Mouse (Mus musculus): Measurements from ENCODE around the gene Rimkla.

Rimkla gene

DNA sequence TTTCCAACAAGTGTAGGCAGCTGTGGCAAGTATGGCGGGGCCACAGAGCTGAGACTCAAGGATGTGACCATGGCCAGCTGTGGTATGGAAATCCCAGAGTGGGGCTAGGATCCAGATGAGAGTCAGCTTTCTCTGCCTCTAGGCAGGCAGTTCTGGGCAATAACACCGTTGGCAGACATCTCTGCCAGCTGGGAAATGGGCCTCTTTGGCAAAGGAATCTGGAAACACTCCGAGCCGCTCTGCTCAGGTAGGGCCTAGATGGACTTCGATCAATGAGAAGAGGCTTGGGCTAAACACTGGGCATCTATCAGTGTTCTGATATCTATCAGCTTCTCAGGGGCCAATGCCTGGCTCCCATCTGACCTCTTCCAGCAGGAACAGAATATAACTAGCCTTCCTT, 26.6 kb downstream of the Rimkla start:
- no peak for DNase-seq

DNA sequence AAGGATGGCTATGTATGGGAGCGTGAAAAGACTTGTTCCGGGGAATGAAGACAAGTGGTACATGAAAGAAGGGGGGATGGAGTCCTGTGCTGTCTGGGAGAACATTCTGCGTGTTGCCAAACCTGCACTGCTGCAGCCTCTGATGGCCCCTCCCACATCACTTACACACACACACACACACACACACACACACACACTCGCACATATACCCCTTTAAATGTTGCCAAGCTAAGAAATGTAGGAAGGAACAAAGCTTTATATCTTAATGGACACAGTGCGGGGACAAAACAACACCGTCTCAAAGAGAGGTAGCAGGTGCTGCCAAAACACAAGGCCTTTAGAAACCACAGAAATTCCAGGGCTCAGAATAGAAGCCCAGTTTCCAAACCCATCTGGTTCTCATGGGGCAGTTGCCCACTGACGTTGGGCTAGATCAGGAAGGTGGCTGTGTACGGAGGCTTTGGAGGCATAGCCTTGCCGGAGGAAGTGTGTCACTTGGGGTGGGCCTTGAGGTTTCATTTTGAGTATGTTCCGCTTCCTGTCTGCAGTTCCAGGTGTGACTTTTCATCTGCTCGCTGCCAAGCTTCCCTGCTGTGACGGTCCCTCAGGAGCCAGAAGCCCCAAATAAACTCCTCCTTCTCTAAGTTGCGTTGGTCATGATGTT, 28.5 kb downstream of the Rimkla start:
- no peak for DNase-seq

DNA sequence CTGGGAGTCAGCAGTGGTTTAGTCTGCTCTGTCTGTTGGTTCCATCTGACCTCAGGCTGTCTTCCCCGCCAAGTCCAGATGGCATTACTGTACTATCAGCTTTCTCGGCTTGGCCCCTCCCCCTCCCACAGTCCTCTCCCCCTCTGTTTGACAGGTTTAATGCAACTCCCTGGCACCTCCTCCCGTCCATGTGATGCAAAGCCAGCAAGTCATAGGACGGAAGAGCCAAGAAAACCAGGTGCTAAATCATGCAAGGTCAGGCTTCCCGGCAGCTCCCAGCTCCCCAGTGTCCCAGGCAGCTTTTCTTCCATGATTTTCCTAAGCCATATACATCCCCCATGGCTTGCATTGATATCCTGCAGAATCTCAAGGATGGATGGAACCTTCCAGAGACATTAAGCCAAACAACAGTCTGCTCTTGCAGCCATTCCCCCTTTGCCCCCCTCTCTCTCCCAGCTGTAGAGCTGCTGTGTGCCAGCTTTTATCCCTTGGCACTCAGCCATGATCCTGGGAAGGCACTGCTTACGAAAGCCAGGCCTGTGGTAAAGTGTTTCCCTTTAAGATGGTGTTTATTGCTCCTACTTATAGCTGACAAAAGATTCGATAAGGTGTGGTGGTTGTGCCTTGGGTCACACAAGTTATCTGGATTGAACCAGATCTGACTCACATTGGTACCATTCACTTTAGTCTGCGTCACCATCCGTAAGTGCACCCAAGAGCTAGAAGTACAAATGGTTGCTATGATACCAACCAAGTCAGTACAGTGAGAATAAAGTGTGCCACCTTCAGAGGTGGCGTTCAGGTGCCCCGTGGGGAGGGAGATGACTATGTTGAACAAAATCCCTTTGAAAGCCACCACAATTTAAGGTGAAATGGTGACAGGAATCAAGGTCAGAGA, 29.3 kb downstream of the Rimkla start:
- DNase-seq: peak; percentile 53

DNA sequence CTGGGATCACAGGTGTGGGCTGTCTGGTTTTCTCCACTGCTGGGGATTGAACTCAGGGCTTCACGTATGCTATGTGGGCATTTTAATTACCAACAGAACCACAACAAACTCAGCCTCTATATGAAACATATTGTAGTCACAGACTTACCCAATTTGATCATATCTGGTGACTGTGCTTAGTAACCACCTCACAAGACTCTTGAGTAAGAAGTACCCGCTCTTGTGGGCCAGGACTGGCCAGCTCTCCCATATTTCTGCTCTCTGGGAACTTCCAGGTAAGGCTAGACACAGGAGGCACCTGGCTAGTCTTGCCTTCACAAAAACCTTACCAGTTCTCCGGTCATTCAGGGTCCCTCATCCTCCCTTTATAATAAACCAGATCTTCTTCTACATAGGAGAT, 30.0 kb downstream of the Rimkla start:
- DNase-seq: no peak

DNA sequence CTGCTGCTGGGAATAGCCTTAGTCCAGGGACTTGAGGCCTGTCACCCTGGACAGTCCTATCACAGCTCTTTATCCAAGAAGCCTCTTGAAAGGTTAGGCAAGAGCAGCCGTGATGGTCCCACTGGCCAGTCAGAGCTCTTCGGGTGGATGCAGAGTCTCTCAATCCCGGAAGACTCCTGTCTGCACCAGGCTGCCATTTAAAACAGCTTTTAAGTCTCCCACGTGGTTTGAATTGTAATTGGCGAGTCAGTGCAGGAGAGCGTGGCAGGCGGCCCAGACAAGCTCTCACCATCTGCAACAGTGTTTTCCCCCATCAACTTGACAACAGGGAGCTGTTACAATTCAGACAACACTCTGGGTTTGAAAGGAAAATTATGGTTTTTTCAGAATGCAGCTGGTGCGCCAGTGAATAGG, 31.7 kb downstream of the Rimkla start:
- DNase-seq: peak; percentile 28

DNA sequence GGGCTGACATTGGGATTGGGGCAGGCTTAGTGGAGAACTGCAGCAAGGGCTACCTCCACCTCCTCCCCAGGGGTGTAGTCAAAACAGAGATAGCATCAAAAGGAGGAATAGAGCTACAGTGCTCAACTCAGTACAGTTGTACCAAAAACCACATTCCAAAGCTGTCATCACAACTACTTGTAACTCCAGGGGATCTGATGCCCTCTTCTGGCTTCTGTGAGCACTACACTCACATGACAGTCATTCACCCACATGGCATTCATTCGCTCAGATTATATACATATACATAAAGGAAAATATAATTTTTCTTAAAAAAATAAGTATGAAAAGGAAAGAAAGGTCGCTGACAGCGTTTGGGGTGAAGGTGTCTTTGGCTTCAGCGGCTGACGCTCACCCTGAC, 32.1 kb downstream of the Rimkla start:
- peak; percentile 24 for DNase-seq

DNA sequence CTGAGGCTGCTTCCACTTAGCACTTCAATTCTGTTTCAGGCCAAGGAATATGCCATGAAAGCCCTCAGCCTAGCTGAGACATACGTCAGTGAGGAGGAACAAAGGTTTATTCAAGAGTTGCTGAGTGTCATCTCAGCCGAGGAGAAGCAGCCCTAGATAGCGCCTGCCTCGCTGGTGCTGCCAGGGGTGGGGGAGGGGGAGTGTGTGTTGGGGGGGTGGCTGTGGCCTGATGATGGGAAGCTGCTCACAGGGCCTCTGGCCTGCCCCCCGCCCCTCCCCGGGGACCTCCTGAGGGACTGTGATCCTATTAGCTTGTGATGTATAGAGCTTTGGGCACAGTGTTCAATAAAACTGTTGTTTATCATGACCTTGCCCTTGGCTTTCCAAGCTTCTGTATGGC, 38.9 kb downstream of the Rimkla start:
- DNase-seq: no peak

DNA sequence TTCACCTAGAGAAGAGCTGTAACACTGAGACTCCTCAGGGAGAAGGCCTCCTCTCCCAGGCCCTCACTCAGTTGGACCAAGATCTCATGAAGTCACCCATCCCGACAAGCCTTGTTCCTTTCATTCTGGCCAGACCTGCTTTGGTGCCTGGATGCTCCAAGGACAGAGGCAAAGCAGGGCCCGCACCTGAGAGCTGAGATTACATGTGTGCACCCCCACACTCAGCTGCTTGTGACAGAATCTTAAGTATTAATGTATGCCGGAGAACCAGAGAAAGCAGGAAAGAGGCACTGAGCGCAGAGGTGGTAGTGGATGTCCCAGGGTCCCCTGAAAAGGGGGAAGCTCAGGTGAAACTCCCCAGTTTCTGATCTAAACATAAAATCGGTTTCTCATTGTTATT, 39.3 kb downstream of the Rimkla start:
- no peak for DNase-seq

DNA sequence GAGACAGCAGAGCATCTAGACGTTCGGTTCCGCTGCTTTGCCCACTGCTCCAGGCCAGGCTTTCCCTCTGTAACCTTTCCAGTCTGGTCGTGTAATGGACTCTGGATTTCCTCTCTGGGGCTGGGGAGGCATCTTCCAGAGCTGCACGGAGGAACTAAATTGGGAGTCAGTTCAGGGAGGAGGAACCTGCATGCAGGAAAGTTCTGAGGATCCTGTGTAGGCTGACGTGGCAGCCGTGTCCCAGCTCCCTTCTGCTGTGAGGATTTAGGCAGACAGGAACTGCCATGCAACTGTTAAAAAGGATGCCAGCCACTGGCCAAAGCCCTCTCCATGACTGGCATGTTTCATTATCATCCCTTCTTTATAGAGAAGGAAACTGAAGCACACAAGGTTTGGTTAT, 42.0 kb downstream of the Rimkla start:
- DNase-seq: no peak

DNA sequence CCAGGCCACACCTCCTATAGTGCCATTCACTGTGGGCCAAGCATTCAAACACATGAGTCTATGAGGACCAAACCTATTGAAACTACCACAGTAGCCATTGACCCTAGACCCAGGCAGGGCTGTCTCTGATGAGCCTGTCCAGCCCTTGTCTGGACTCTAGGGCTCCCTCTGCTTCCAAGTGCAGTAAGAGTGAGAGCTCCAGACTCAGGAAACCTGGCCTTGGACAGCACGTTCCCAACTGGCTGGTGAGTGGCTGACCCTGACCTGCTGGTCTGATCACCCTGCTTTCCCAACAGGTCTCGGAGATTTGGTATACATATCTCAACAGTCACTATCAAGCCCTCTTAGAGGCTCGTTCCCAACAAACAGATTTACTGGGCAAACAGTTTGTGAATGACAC, 44.6 kb downstream of the Rimkla start:
- no peak for DNase-seq

DNA sequence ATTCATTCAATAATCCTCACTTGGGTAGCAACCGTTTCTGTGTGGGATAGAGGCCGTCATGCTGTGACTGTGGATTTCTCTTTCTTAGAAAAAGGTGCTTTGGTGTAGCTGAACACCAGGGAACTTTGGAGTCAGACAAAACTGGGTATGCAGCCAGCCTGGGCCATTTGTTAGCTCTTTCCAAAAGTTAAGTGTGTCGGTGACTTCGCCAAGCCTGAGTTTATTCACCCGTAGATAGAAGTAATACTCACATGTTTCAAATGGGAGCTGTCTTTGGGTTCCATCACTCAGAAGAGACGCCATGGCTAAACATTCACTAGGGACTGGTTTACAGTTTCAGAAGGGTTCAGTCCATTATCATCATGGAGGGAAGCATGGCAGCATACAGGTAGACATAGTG, 45.2 kb downstream of the Rimkla start:
- DNase-seq: peak; percentile 43

DNA sequence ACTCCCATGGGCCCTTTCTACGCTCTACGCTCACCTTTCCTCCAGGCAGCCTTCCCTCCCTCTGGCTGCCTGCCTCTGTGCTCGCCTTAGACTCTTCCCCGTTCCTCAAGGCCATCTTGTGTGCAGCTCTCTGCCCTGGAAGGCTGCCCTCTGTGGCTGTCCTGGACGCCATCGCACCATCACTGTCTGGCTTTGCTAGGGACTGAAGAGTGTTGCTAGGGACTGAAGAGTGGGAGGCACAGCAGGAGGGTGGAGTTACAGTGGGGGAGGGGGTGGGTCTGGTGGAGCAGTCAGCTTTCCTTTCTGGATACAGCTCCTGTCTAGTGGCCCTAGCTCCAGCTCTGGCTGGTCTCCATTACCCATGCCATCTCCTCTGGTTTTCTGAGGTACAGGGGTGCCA, 49.9 kb downstream of the Rimkla start:
- DNase-seq: no peak

DNA sequence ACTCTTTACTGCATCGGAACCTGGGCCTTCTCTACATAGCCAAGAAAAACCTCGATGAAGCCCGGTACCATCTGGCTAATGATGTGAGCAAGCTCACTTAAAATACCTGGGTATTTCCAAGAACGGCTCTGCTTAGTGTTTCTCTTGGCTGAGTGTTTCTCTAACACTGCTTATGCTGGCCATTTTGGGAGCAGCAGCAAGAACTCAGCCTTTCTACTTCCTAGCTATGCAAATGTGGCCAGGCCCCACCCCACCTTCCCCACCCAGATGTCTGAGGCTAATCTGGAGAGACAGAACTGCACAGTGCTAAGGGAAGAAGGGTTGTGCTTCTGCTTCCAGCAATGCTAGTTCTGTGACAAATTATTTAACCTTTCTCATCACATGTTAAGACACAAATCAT, 50.6 kb downstream of the Rimkla start:
- DNase-seq: no peak

DNA sequence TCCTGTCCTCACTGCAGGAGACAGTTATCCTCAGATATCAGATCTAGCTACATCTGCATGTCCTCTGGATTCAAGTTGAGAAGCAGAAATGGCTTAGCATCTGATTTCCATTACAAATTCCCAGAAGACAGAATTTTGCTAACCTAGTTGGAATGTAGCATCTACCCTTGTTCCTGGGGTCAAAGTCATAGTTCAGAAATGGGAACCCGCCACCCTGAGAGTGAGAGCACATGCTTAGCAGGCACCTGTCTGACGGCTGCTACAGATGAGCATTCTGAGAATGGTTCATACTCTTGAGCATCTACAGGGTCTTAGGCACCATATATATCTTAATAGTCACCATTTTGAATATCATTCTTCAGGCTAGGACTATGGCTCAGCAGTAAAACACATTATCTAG, 54.5 kb downstream of the Rimkla start:
- DNase-seq: peak; percentile 51

DNA sequence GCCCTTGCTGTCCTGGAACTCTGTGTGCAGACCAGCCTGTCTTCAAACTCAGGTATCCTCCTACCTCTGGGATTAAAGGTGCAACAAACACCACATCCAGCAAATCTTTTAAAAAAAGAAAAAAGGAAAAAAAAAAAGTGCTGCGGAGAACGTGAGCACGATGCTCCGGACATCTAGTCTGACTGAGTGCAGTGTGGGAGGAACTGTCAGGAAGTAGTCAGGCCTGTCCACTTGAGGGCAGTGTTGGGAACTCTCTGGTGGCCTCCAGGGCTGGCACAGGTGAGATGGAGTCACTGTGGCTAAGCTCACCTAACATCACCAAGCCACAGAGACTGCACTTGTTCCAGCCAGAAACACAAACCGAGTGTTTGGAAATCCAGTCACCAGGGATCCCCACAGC, 61.8 kb downstream of the Rimkla start:
- peak; percentile 58 for DNase-seq

DNA sequence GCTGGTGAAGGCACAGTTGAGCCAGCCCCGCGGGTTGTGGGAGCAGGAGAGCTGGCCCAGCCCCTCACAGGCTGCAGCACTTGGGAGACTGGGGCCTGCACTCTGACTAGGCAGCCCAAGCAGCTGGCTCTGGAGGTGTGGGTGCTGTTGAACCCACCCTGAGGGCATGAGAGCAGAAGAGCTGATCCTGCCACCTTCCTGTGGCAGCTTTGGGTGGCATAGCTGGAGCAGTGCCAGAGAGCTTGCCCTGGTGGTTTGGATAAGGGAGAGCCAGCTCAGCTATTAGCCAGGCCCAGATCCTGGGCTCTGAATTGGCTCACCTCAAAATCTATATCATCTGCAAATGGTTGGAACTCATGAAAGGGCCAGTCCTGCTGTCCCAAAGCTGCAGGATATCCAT, 64.7 kb downstream of the Rimkla start:
- DNase-seq: peak; percentile 42

DNA sequence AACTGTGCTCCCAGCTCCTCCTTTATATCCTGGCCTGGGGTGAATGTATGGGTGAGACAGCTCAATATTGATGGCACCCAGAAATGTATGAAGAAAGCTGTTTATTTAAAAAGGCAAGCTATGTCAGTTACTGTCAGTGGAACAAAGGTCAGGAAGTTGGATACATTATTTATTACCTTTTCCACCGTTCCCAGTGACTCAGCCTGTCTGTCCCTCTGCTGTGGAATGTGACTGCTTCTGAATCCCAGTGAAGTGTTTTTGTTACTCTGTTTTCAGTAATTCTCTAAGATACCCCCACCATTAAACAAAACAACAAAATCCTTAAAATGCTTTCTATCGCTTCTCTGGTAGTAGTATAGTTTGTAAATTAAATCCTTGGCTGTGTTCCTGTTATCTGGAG, 66.8 kb downstream of the Rimkla start:
- no peak for DNase-seq

DNA sequence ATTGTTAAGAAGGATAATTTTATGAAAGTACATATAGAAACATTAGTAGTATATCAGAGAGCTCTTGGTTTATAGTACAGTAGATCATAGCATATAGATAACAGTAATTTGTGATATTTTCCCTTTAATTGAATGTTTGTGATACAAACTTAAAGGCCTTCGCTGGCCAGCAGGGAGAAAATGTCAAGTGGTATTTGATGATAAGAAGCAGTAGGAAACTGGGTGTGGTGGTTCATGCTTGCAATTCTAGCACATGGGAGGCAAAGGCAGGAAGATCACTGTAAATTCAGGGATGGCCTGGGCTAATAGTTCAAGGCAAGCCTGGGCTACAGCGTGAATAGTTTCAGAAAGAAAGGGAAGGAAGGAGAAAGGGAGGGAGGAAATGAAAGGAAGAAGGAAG, 67.4 kb downstream of the Rimkla start:
- no peak for DNase-seq

DNA sequence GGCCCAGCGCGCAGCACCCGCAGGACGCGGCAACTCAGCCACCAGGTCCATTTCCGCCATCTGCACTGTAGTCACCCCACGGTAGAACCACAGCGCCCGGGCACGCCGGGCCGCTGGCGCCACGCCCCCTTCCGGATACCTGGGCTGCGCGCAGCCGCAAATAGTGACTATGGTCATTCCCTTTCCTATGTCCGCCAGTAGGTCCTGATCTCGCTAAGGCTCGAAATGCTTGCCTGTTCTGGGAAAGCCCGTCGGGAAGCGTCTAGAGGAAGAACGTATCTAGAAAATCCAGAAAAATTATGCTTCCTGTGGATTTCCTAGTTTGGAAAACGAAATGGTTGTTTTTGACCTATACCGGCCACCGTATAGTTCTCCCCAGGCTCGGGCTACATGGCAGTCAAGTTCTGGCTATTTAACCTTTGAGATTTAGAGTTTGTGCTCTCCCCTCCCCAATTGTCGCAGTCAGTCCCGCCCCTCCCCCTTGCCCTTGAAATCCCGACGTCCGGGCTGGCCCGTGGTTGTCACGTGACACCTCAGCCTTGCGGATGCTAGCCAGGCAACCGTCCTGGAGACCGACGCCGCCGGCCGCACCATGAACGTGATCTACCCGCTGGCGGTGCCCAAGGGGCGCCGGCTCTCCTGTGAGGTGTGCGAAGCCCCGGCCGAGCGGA, 70.0 kb downstream of the Rimkla start, which contains the start of the genes Ppcs and Zmynd12:
Gene Ppcs, minus strand, starts transcription at position 127 of the 671 bp plus-strand sequence.
Gene Zmynd12, plus strand, starts transcription at position 521 of the 671 bp plus-strand sequence.
- DNase-seq: peak; percentile 94

DNA sequence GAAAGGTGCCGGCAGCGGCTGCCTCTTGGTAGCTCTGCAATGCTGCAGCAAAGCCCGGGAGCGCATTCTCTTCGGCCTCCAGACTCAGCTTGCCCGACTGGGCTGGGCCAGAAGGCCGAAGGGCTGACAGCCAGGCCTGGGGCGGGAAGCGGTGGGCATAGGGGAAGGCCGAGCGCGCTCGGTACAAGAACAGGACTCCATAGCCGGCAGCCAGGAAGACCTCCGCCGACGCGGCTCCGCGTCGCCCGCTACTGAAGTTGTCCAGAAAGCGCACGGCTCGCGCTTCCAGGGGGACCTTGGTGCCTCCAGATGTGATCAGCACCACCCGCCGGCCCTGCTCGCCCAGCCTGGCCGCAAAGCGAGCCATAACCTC, 70.5 kb downstream of the Rimkla start:
- DNase-seq: no peak

DNA sequence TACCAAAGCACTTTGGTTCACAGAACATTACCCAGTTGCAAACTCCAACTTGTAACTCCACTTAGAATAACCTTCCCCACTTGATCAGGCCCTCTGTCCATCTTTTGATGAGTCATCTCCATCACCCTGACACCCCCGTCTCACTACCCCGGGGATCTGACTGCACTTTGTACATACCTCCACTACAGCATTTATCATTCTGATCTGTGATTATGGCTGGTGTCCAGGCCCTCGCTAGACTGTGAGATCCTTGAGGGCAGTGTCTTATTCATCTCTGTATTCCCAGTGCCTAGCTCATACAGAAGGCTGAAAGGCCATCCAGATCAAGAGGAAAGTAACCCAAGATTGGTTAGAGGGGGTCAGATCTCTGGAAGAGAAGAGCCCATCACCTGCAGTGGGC, 71.2 kb downstream of the Rimkla start:
- DNase-seq: peak; percentile 27

DNA sequence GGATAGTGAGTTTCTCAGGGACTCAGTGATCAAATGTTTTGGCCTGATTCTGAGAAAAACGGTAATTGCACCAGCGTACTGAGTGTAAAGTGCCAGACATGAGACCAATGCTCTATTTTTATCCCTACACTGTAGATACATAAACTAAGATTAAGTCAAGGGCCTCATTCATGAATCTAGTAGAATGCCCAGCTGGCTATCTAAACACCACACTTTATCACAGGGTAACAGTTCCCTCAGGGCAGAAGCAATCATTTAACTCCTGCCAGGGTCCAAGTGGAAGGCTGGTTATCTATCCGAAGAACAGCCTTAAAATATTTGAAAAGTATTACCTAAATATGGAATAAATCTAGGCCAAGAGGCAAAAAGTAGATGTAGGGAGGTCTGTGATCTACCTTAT, 74.5 kb downstream of the Rimkla start:
- no peak for DNase-seq

DNA sequence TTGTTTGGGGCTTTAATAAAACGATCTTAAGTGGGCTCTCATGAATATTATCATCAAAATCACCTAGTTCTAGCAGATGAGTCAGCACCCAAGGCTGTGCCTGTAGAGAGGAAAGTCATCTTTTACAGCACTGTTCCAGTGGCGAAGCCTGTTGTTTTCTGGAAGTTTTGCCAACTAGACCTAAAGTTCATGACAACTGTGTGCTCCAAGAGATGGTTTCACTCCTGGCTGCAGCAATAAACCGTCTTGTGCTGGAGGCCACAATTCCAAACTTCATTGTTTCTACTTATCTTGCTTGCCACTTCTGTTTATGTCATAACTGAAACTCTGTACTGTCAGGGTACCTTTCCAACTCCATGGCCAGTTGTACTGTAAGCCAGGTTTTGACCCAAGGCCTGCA, 75.2 kb downstream of the Rimkla start:
- DNase-seq: no peak
